Mouse (Mus musculus) embryonic facial prominence, embryonic 14.5 days (tissue): Measurements from ENCODE around the gene Uty. TPM values are rescaled to one million over a fixed set of nuclear protein-coding genes. Genes with fewer than 3 reads are reported as not detected.

Experiments
- ATAC-seq: fragments of 200-750 bp; cut with Nextera tagmentation; 2 replicates; pipeline ENCODE4 v1.8.0; 2017; ENCODE audit warnings: low read depth, moderate number of reproducible peaks, moderate TSS enrichment
- DNase-seq: peaks from one replicate; pipeline ENCODE4 v3.0.0-alpha.2; 2015; ENCODE audit warnings: low spot score
- H3K27ac ChIP-seq: fragments of 300-500 bp; sonication (generic); replicated peaks from 2 replicates; pipeline ENCODE4 v1.5.1; 2014; ENCODE audit warnings: low read depth, mild to moderate bottlenecking, low read length, moderate library complexity
- H3K27me3 ChIP-seq: fragments of 300-500 bp; sonication (generic); replicated peaks from 2 replicates; pipeline ENCODE4 v1.6.1; 2014; ENCODE audit warnings: low read length; ENCODE audit not compliant: control insufficient read depth, insufficient read depth
- H3K36me3 ChIP-seq: fragments of 300-500 bp; sonication (generic); 2 replicates; pipeline ENCODE4 v1.6.1; 2014; ENCODE audit warnings: low read length, mixed read lengths; ENCODE audit not compliant: control insufficient read depth, insufficient read depth
- H3K4me1 ChIP-seq: fragments of 300-500 bp; sonication (generic); 2 replicates; pipeline ENCODE4 v1.6.1; 2014; ENCODE audit warnings: antibody characterized with exemption, low read length; ENCODE audit not compliant: control insufficient read depth, insufficient read depth
- H3K4me2 ChIP-seq: fragments of 300-500 bp; sonication (generic); 2 replicates; pipeline ENCODE4 v1.6.1; 2014; ENCODE audit warnings: low read depth, mild to moderate bottlenecking, low read length, moderate library complexity, mixed read lengths
- H3K4me3 ChIP-seq: fragments of 300-500 bp; sonication (generic); 2 replicates; pipeline ENCODE4 v1.5.1; 2014; ENCODE audit warnings: low read depth, mild to moderate bottlenecking, low read length
- H3K9ac ChIP-seq: fragments of 300-500 bp; sonication (generic); 2 replicates; pipeline ENCODE4 v1.6.1; 2014; ENCODE audit warnings: low read depth, mild to moderate bottlenecking, low read length, moderate library complexity, mixed read lengths
- H3K9me3 ChIP-seq: fragments of 300-500 bp; sonication (generic); 2 replicates; pipeline ENCODE4 v1.6.1; 2016; ENCODE audit warnings: low read length; ENCODE audit not compliant: control insufficient read depth
- WGBS: fragments of 180-500 bp; shearing (Covaris S2); extraction: QIAGEN DNeasy Blood & Tissue Kit; methylation state at CpG from one replicate; pipeline ENCODE4 v1.1.7; 2014; 5-methylcytosine and 5-hydroxymethylcytosine counted together
- polyA plus RNA-seq: library from polyadenylated mRNA; unstranded; fragments of >200 nt; fragmentation: Nextera tagmentation; extraction: Ambion mirVana; gene quantifications from 2 replicates; pipeline ENCODE4 v1.2.1, GENCODE M21; 2014

Uty gene
- polyA plus RNA-seq, 1 experiment from 2014 or later = 18.9 TPM

- Histone ChIP-seq H3K4me1 (no peaks in the 10 kb centered on the region), H3K9me3 (no peaks in the 10 kb centered on the region), H3K27ac (no peak overlapping the region), H3K27me3 (no peaks in the 10 kb centered on the region), H3K4me3 (no peak overlapping the region), H3K9ac (no peak overlapping the region), H3K36me3 (no peaks in the 10 kb centered on the region), H3K4me2 (no peak overlapping the region)
- ATAC-seq (no peak), DNase-seq (no peak)
Observed at GRCm38 (mm10) chrY:1163054-1163453, 82.5 kb downstream of the Uty start.

GRCm38 (mm10) chrY:1116153-1116552 lies 129.4 kb downstream of the Uty start:
- Histone ChIP-seq H3K9me3 (no peaks in the 10 kb centered on the region), H3K27ac (no peak overlapping the region), H3K4me2 (no peak overlapping the region), H3K4me3 (no peak overlapping the region), H3K36me3 (no peaks in the 10 kb centered on the region), H3K4me1 (no peaks in the 10 kb centered on the region), H3K27me3 (no peaks in the 10 kb centered on the region), H3K9ac (no peak overlapping the region)
- ATAC-seq (no peak), DNase-seq (no peak)
- WGBS = 100% methylated on average over 2 of the region's 5 CpGs

DNA sequence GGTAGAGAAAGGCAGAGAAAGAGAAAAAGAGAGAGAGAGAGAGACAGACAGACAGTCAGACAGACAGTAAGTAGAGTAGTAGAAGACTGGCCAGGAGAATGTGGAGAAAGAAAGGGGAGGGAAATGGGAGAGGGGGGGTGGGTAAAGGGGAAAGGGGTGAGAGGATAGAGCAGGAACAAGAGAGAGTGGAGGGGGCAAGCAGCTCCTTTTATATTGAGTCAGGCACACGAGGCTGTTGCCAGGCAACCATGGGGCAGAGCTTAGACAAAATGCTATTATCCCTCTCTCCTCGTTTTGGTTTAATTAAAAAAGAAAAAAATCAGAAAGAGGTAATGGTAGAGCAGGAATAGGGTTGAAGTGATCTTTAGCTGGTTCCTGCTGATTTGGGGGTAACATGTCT lies 131.5 kb downstream of the Uty start:
- Histone ChIP-seq H3K27me3 (no peaks in the 10 kb centered on the region), H3K4me3 (no peak overlapping the region), H3K36me3 (no peaks in the 10 kb centered on the region), H3K27ac (no peak overlapping the region), H3K9me3 (no peaks in the 10 kb centered on the region), H3K9ac (no peak overlapping the region), H3K4me2 (no peak overlapping the region), H3K4me1 (no peaks in the 10 kb centered on the region)
- ATAC-seq = no peak
- DNase-seq = no peak
- 43% methylated on average over 1 of the region's 2 CpGs for WGBS

Other genes starting within 250 kb of the Uty start
- gene Eif2s3y, start 235.2 kb downstream of the Uty start, polyA plus RNA-seq = 51.6 and 63.3 TPM in 2 replicates
- 43.4 and 45.3 TPM in 2 replicates for gene Ddx3y, start 40.9 kb upstream of the Uty start, polyA plus RNA-seq
- gene Usp9y, start 214.0 kb upstream of the Uty start, polyA plus RNA-seq = not detected in 2 replicates